Mouse (Mus musculus): Measurements from ENCODE around the gene Coq3.

- TF ChIP-seq CTCF (IDR thresholded peaks at IDR 0.05; ENCODE audit: borderline replicate concordance, extremely low read depth, insufficient read depth, insufficient read length) (no peak), POLR2A (IDR thresholded peaks at IDR 0.05; ENCODE audit: borderline replicate concordance, extremely low read depth, insufficient read depth, insufficient read length, poor library complexity, severe bottlenecking) (no peak)
Measured at GRCm38 (mm10) chr4:21935378-21935777, 55.9 kb downstream of the Coq3 start.
